Mouse (Mus musculus) c-Kit-positive CD71-negative TER-119-negative erythroid progenitor cells, embryonic 14.5 days (primary cell): ENCODE measurements at regions not wholly inside any gene's neighbourhood (a gene's known extent, or its start where the extent isn't known, plus 50 kb on each side); places are given as distances from the start of the nearest gene placed in this dataset.
A peak's percentile ranks its signal among the peaks of the same experiment; 100 is the strongest.

Experiments used
- DNase-seq: peaks from one replicate; pipeline ENCODE4 v3.0.0-alpha.2; 2013; ENCODE audit warnings: low read depth

DNA sequence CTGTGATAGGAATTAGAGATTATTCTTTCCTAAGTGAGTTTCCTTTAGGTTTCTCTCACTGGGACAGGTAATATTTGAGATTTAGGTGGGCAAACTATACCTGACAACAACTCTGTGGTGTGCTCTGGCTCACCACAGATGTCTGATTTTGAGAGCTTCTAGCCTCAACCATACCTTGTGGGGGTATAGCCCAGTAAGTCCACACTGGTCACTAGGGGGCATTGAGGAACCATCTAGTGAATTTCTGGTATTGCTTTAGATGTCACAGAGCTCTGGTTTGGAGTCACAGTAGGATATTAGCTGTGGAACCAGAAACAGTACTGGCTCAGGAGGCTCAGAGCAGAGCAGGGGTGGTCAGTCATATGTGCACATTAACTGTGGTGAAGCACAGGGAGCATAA, 91.5 kb upstream of the 2210010C04Rik start:
- DNase-seq, result no peak

DNA sequence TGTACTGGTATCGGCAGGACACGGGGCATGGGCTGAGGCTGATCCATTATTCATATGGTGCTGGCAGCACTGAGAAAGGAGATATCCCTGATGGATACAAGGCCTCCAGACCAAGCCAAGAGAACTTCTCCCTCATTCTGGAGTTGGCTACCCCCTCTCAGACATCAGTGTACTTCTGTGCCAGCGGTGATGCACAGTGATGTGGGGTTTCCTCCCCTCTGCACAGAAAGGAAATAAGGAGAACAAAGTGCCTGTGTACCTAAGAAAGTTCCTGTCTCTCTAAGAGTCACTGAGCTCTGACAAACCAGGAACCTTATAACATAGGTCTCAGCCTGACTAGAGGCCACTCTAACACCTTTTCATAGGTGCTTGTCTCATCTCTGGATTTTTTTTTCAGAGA, 86.3 kb upstream of the 2210010C04Rik start:
- DNase-seq, result no peak

GRCm38 (mm10) chr6:41119176-41119575, 83.9 kb upstream of the 2210010C04Rik start:
- no peak for DNase-seq

DNA sequence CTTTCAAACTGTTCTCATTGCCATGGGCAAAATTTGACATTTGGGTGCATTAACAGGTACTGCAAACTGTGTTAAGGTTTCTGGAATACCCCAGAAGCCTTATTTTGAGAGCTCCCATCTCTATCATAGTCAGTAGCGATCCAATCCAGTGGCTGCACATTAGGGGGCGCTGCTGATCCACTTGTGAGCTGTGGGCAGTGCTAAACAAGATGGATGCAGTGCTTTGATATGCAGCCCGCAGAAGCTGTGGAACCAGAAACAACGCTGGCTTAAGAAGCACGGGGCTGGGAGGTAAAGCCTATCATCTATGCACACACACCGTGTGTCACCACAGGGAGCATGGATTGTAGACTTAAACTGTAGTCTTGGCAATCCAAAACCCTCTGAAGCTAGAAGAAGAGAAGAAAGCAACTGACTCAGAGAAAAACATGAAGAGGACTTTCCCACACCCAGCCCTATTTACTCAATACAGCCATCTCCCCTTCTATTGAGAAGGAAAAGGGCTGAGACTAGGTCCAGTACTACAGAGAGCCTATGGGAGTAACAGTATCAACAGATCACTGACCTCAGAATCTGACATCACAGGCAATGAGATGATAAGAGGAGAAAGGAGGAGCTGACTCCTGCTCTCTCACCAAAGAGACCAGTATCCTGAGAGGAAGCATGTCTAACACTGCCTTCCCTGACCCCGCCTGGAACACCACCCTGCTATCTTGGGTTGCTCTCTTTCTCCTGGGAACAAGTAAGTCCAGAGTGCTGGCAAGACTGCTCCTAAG, 83.1 kb upstream of the 2210010C04Rik start:
- peak; percentile 75 for DNase-seq

- no peak for DNase-seq
Measured at GRCm38 (mm10) chr6:41113943-41114342, 78.6 kb upstream of the 2210010C04Rik start.

DNA sequence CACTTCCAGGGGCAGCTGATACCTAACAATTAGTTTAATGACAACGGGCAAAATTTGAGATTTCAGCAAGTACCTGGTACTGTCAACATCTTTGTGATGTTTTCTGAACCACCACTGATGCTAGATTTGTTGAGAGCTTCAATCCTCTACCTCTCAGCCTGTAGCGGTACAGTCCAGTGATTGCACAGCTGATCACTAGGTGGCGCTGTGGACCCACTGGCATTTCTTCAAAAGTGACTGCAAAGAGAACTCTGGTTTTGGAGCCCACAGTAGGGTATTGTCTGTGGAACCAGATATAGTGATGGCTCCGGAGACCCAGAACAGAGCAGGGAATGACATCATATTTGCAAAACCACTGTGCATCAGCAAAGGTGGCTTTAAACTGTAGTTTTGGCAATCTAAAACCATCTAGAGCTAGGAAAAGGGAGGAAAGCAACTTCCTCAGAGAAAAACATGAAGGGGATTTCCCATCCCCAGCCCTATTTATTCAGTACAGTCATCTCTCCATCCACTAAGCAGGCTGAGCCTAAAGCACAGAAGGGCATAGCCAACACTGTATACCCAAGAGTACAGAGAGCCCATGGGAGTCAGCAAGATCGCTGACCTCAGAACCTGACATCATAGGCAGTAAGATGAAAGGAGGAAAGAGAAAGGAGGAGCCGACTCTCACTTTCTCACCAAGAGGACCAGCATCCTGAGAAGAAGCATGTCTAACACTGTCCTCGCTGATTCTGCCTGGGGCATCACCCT, 77.7 kb upstream of the 2210010C04Rik start:
- DNase-seq, result peak; percentile 65

GRCm38 (mm10) chr6:41111829-41112228, 76.5 kb upstream of the 2210010C04Rik start:
- DNase-seq, result no peak

DNA sequence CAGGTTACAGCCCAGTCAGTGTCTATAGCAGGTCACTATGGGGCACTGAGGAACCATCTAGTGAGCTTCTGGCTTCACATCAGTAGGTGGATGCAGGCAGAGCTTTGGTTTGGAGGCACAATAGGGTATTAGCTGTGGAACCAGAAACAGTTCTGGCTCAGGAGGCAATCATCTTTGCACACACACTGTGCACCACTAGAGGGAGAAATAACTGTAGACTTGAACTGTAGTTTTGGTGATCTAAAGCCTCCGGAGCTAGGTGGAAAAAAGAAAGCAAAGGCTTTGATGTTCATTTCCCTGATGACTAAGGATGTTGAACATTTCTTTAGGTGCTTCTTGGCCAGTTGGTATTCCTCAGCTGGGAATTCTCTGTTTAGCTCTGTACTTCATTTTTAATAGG, 73.6 kb upstream of the 2210010C04Rik start:
- no peak for DNase-seq

GRCm38 (mm10) chr6:41103689-41104400, 68.5 kb upstream of the 2210010C04Rik start:
- no peak for DNase-seq

- no peak for DNase-seq
Measured at GRCm38 (mm10) chr6:41101997-41102396, 66.7 kb upstream of the 2210010C04Rik start.

- DNase-seq, result no peak
Measured at GRCm38 (mm10) chr6:41100258-41100657, 64.9 kb upstream of the 2210010C04Rik start.

DNA sequence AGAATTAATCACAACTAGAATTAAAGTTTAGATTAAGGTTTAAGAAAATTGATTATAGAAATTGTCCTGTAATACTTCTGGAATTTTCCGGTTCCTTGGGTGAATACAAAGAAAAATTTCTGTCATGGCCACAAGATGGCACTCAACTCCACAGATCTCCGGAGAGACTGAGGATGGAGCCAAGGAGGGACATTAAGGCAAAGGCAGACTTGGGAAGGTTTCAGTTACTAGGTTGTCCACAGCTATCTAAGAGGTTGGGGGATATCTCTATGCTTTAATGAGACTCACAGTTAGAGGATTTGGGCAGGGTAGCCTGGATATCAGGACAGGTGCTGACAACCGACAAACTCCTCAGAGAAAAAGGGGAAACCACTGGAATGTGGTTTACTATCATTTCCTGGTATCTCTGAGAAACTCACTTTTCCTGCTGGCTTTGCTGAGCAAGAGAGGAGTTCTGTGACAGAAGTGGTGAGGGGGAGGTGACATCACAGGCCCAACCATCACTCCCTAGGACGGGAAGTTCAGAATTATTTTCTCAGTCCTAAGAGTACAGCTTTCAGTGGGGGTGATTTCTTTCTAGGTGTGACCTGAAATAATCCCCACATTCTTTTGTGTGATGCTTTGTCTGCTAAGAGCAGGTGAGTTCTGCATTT, 56.0 kb upstream of the 2210010C04Rik start:
- no peak for DNase-seq
